Mouse (Mus musculus) heart, adult 2 months (tissue): ENCODE data around the gene Crb1. TPM values are rescaled to one million over a fixed set of nuclear protein-coding genes. Genes with fewer than 3 reads are reported as not detected.

Experiments
- DNase-seq, 2 experiments: peaks; one replicate each; pipeline ENCODE4 v3.0.0; 2021
- H3K27ac ChIP-seq: fragments of 200-600 bp; 2 replicates; pipeline ENCODE4 v1.8.1; 2022
- H3K27me3 ChIP-seq: fragments of 200-500 bp; 2 replicates; pipeline ENCODE4 v1.6.1; 2012; ENCODE audit warnings: mild to moderate bottlenecking, low read length, inconsistent platforms, mixed read lengths; ENCODE audit not compliant: control insufficient read depth, insufficient read depth
- H3K36me3 ChIP-seq: fragments of 200-500 bp; 2 replicates; pipeline ENCODE4 v1.6.1; 2012; ENCODE audit warnings: low read length, inconsistent platforms; ENCODE audit not compliant: control insufficient read depth, insufficient read depth
- H3K4me1 ChIP-seq: fragments of 200-500 bp; 2 replicates; pipeline ENCODE4 v1.6.1; 2011; ENCODE audit warnings: low read length; ENCODE audit not compliant: control insufficient read depth, insufficient read depth
- H3K4me3 ChIP-seq: fragments of 200-600 bp; 2 replicates; pipeline ENCODE4 v1.8.1; 2022
- H3K79me2 ChIP-seq: fragments of 200-500 bp; replicated peaks from 2 replicates; pipeline ENCODE4 v1.6.1; 2012; ENCODE audit warnings: mild to moderate bottlenecking, inconsistent platforms, low read length, moderate library complexity, mixed read lengths; ENCODE audit not compliant: control insufficient read depth, insufficient read depth
- H3K9ac ChIP-seq: fragments of 200-500 bp; 2 replicates; pipeline ENCODE4 v1.6.1; 2012; ENCODE audit warnings: low read depth, mild to moderate bottlenecking, control low read depth, inconsistent platforms, low read length, mixed read lengths
- CTCF ChIP-seq: fragments of 200-600 bp; IDR thresholded peaks from 2 replicates; pipeline ENCODE4 v1.8.1; 2022; ENCODE audit warnings: antibody characterized with exemption, mild to moderate bottlenecking, moderate library complexity
- EP300 ChIP-seq: fragments of 200-500 bp; IDR thresholded peaks from 2 replicates; pipeline ENCODE4 v1.6.1; 2011; ENCODE audit warnings: low read depth, low read length, control low read depth; ENCODE audit not compliant: insufficient read depth
- POLR2A ChIP-seq: fragments of 200-500 bp; IDR thresholded peaks from 2 replicates; pipeline ENCODE4 v1.6.1; 2011; ENCODE audit warnings: mild to moderate bottlenecking, low read depth, low read length, control low read depth; ENCODE audit not compliant: insufficient read depth
- WGBS: fragments of 180-500 bp; shearing (Covaris S2); methylation state at CpG from one replicate; pipeline ENCODE4 v1.1.7; 2018; 5-methylcytosine and 5-hydroxymethylcytosine counted together
- intact Hi-C: fragments of 180-260 bp; cut with DNase I; formaldehyde crosslinking; loops from one replicate; pipeline ENCODE4 v1.15.1; 2025
- polyA plus RNA-seq: library from polyadenylated mRNA; depleted of rRNA; stranded (reverse); fragments of >200 nt; gene quantifications from 2 replicates; pipeline ENCODE4 v1.2.3, GENCODE M21; 2012
- total RNA-seq, 2 experiments: library from RNA; stranded (reverse); gene quantifications; 2 replicates each; pipeline ENCODE4 v1.2.3; 2021

The Crb1 gene
- total and polyA plus RNA-seq, 3 experiments, result 0.10 to 1.4 (median 0.41) TPM

- 39% methylated on average over 2 of the region's 2 CpGs for WGBS
- Histone ChIP-seq H3K9ac (no peak overlapping the region), H3K4me3 (no peak overlapping the region), H3K36me3 (no peaks in the 10 kb centered on the region), H3K79me2 (no peaks in the 10 kb centered on the region), H3K27ac (no peak overlapping the region), H3K4me1 (no peaks in the 10 kb centered on the region), H3K27me3 (no peaks in the 10 kb centered on the region)
- no peak for TF ChIP-seq POLR2A
- TF ChIP-seq CTCF, result no peak
- TF ChIP-seq EP300, result no peak
- intact Hi-C loops, result no loop called here
- no peak for DNase-seq
These were observed 14.8 kb upstream of the Crb1 start for GRCm38 (mm10) chr1:139391747-139392146.

- Histone ChIP-seq H3K36me3 (no peaks in the 10 kb centered on the region), H3K27ac (no peak overlapping the region), H3K79me2 (no peaks in the 10 kb centered on the region), H3K4me1 (no peaks in the 10 kb centered on the region), H3K9ac (no peak overlapping the region), H3K4me3 (no peak overlapping the region), H3K27me3 (no peaks in the 10 kb centered on the region)
- intact Hi-C loops, result no loop called here
- no peak for TF ChIP-seq EP300
- TF ChIP-seq CTCF, result no peak
- 9% methylated on average over 4 of the region's 4 CpGs for WGBS
- no peak for DNase-seq
These were observed 2.7 kb upstream of the Crb1 start for GRCm38 (mm10) chr1:139379621-139379984.

GRCm38 (mm10) chr1:139378861-139379620 is 2.1 kb upstream of the Crb1 start:
- 18% methylated on average over 11 of the region's 11 CpGs for WGBS

GRCm38 (mm10) chr1:139375900-139376299 is 1.0 kb downstream of the Crb1 start:
- WGBS, result 48% methylated on average over 6 of the region's 6 CpGs
- H3K79me2 ChIP-seq, result no peaks in the 10 kb centered on the region

More at GRCm38 (mm10) chr1:139378861-139379620, 2.1 kb upstream of the Crb1 start:
- Histone ChIP-seq H3K9ac (no peak overlapping the region), H3K79me2 (no peaks in the 10 kb centered on the region), H3K4me3 (no peak overlapping the region), H3K27ac (no peak overlapping the region), H3K27me3 (no peaks in the 10 kb centered on the region), H3K4me1 (no peaks in the 10 kb centered on the region), H3K36me3 (no peaks in the 10 kb centered on the region)
- intact Hi-C loops, result no loop called here
- TF ChIP-seq POLR2A, result no peak
- no peak for TF ChIP-seq EP300
- TF ChIP-seq CTCF, result no peak
- DNase-seq, result no peak

GRCm38 (mm10) chr1:139371341-139371740 is 5.6 kb downstream of the Crb1 start:
- Histone ChIP-seq H3K27me3 (no peaks in the 10 kb centered on the region), H3K9ac (no peak overlapping the region), H3K4me1 (no peaks in the 10 kb centered on the region), H3K4me3 (no peak overlapping the region), H3K27ac (no peak overlapping the region), H3K36me3 (no peaks in the 10 kb centered on the region), H3K79me2 (no peaks in the 10 kb centered on the region)
- DNase-seq, result no peak
- WGBS, result 59% methylated on average over 6 of the region's 6 CpGs
- TF ChIP-seq CTCF (no peak), POLR2A (no peak), EP300 (no peak)
- intact Hi-C loops, result no loop called here

More at GRCm38 (mm10) chr1:139375900-139376299, 1.0 kb downstream of the Crb1 start:
- Histone ChIP-seq H3K36me3 (no peaks in the 10 kb centered on the region), H3K27me3 (no peaks in the 10 kb centered on the region), H3K4me3 (no peak overlapping the region), H3K9ac (no peak overlapping the region), H3K4me1 (no peaks in the 10 kb centered on the region), H3K27ac (no peak overlapping the region)
- intact Hi-C loops, result no loop called here
- TF ChIP-seq CTCF (no peak), EP300 (no peak), POLR2A (no peak)
- no peak for DNase-seq

GRCm38 (mm10) chr1:139348566-139348965 is 28.3 kb downstream of the Crb1 start:
- Histone ChIP-seq H3K79me2 (no peaks in the 10 kb centered on the region), H3K4me1 (no peaks in the 10 kb centered on the region), H3K27ac (no peak overlapping the region), H3K27me3 (no peaks in the 10 kb centered on the region), H3K9ac (no peak overlapping the region), H3K36me3 (no peaks in the 10 kb centered on the region), H3K4me3 (no peak overlapping the region)
- WGBS, result 42% methylated on average over 4 of the region's 4 CpGs
- intact Hi-C loops, result no loop called here
- no peak for DNase-seq
- TF ChIP-seq POLR2A, result no peak
- TF ChIP-seq CTCF, result no peak
- TF ChIP-seq EP300, result no peak
